Mouse (Mus musculus) right cerebral cortex, adult 2 months (tissue): ENCODE results near the gene Ciz1.
"Not testable (repeated sequence)": the region's sequence is repeated elsewhere in the genome, so short reads cannot be mapped to it uniquely, and the experiment has no call there.

Experiments
- DNase-seq, 2 experiments: peaks; one replicate each; pipeline ENCODE4 v3.0.0; 2021 to 2022; ENCODE audit warnings: low spot score in 2 of 2

Ciz1 gene

GRCm38 (mm10) chr2:32347019-32347418 is 5.1 kb upstream of the Ciz1 start:
- DNase-seq, result no peak

GRCm38 (mm10) chr2:32348311-32348710 is 3.8 kb upstream of the Ciz1 start:
- peak; percentile 75 to 76 for DNase-seq

- DNase-seq, result peak; percentile 63 to 72
Observed at GRCm38 (mm10) chr2:32349625-32350255, 2.4 kb upstream of the Ciz1 start.

- peak in 1 of 2 experiments; percentile 26 for DNase-seq
Observed at GRCm38 (mm10) chr2:32350471-32351051, 1.6 kb upstream of the Ciz1 start.

- peak; percentile 60 to 63 for DNase-seq
Observed at GRCm38 (mm10) chr2:32351471-32351961, 611 bp upstream of the Ciz1 start.

- peak; percentile 96 for DNase-seq
Observed at GRCm38 (mm10) chr2:32353007-32353542, 948 bp downstream of the Ciz1 start, which contains the start of gene Dnm1. Dnm1 (minus strand) TSS chr2:32353338.

- no peak for DNase-seq
Observed at GRCm38 (mm10) chr2:32353836-32354235, 1.7 kb downstream of the Ciz1 start.

GRCm38 (mm10) chr2:32354336-32354895 is 2.3 kb downstream of the Ciz1 start:
- DNase-seq, result no peak

- DNase-seq, result no peak
Observed at GRCm38 (mm10) chr2:32356216-32356615, 4.1 kb downstream of the Ciz1 start.

- DNase-seq, result no peak
Observed at GRCm38 (mm10) chr2:32357710-32358109, 5.6 kb downstream of the Ciz1 start.

GRCm38 (mm10) chr2:32358381-32358780 is 6.3 kb downstream of the Ciz1 start:
- DNase-seq, result no peak

GRCm38 (mm10) chr2:32360741-32361140 is 8.6 kb downstream of the Ciz1 start:
- DNase-seq, result peak; percentile 80 to 85

- peak; percentile 73 to 86 for DNase-seq
Observed at GRCm38 (mm10) chr2:32361437-32361836, 9.3 kb downstream of the Ciz1 start.

- DNase-seq, result not testable (repeated sequence)
Observed at GRCm38 (mm10) chr2:32362274-32362673, 10.1 kb downstream of the Ciz1 start.

- DNase-seq, result peak; percentile 87 to 91
Observed at GRCm38 (mm10) chr2:32362817-32363340, 10.8 kb downstream of the Ciz1 start.

GRCm38 (mm10) chr2:32363376-32364106 is 11.4 kb downstream of the Ciz1 start:
- DNase-seq, result no peak

- no peak for DNase-seq
Observed at GRCm38 (mm10) chr2:32364121-32364520, 12.0 kb downstream of the Ciz1 start.

GRCm38 (mm10) chr2:32367315-32367714 is 15.2 kb downstream of the Ciz1 start:
- DNase-seq, result no peak

GRCm38 (mm10) chr2:32374191-32374590 is 22.1 kb downstream of the Ciz1 start:
- DNase-seq, result no peak

- DNase-seq, result peak; percentile 50 to 53
Observed at GRCm38 (mm10) chr2:32375317-32375940, 23.3 kb downstream of the Ciz1 start.

- peak in 1 of 2 experiments; percentile 47 for DNase-seq
Observed at GRCm38 (mm10) chr2:32376963-32377362, 24.8 kb downstream of the Ciz1 start.
